Mouse (Mus musculus) fat pad, adult 2 months (tissue): ENCODE data around the gene Il18r1.

ENCODE experiments used
- DNase-seq: peaks from one replicate; pipeline ENCODE4 v3.0.0-alpha.2; 2011; ENCODE audit warnings: low read depth, low spot score; ENCODE audit errors: extremely low read depth

Gene Il18r1

GRCm38 (mm10) chr1:40465477-40466430, at the start of gene Il18r1:
Gene Il18r1 (plus strand): TSS chr1:40465552.
- DNase-seq = no peak

- DNase-seq = no peak
Measured at GRCm38 (mm10) chr1:40417034-40417433, 48.3 kb upstream of the Il18r1 start.

GRCm38 (mm10) chr1:40418512-40418911, 46.8 kb upstream of the Il18r1 start:
- DNase-seq = no peak

GRCm38 (mm10) chr1:40423892-40424291, 41.5 kb upstream of the Il18r1 start:
- no peak for DNase-seq

GRCm38 (mm10) chr1:40427270-40427669, 38.1 kb upstream of the Il18r1 start:
- no peak for DNase-seq

- no peak for DNase-seq
Measured at GRCm38 (mm10) chr1:40427901-40428300, 37.5 kb upstream of the Il18r1 start.

GRCm38 (mm10) chr1:40428910-40429675, 36.3 kb upstream of the Il18r1 start, which contains the start of gene Il1rl1:
Gene Il1rl1 (plus strand): TSS chr1:40429570.
- DNase-seq = no peak

- DNase-seq = no peak
Measured at GRCm38 (mm10) chr1:40430143-40430834, 35.1 kb upstream of the Il18r1 start.

- DNase-seq = no peak
Measured at GRCm38 (mm10) chr1:40432169-40432568, 33.2 kb upstream of the Il18r1 start.

- no peak for DNase-seq
Measured at GRCm38 (mm10) chr1:40435936-40436335, 29.4 kb upstream of the Il18r1 start.

- DNase-seq = no peak
Measured at GRCm38 (mm10) chr1:40437340-40437739, 28.0 kb upstream of the Il18r1 start.

GRCm38 (mm10) chr1:40439504-40439903, 25.8 kb upstream of the Il18r1 start:
- DNase-seq = no peak

- DNase-seq = no peak
Measured at GRCm38 (mm10) chr1:40444800-40445199, 20.6 kb upstream of the Il18r1 start.

- DNase-seq = no peak
Measured at GRCm38 (mm10) chr1:40467306-40467705, 2.0 kb downstream of the Il18r1 start.

- no peak for DNase-seq
Measured at GRCm38 (mm10) chr1:40468805-40469204, 3.5 kb downstream of the Il18r1 start.

- DNase-seq = no peak
Measured at GRCm38 (mm10) chr1:40469900-40470299, 4.5 kb downstream of the Il18r1 start.

GRCm38 (mm10) chr1:40472401-40472800, 7.0 kb downstream of the Il18r1 start:
- no peak for DNase-seq

- no peak for DNase-seq
Measured at GRCm38 (mm10) chr1:40473640-40474039, 8.3 kb downstream of the Il18r1 start.

GRCm38 (mm10) chr1:40474336-40474735, 9.0 kb downstream of the Il18r1 start:
- DNase-seq = no peak

GRCm38 (mm10) chr1:40475697-40476096, 10.3 kb downstream of the Il18r1 start:
- no peak for DNase-seq

- DNase-seq = no peak
Measured at GRCm38 (mm10) chr1:40476756-40477155, 11.4 kb downstream of the Il18r1 start.
